Mouse (Mus musculus) gastrocnemius, postnatal 36 days (tissue): ENCODE data around the gene Wfdc1. TPM values are rescaled to one million over a fixed set of nuclear protein-coding genes. Genes with fewer than 3 reads are reported as not detected.

Source experiments
- DNase-seq, 2 experiments: peaks; one replicate each; pipeline ENCODE4 v3.0.0; 2022
- intact Hi-C: fragments of 180-260 bp; cut with DNase I; formaldehyde crosslinking; loops from one replicate; pipeline ENCODE4 v1.15.1; 2025
- total RNA-seq, 2 experiments: library from RNA; stranded (reverse); gene quantifications; 2 replicates each; pipeline ENCODE4 v1.2.3; 2021

Wfdc1 gene
- total RNA-seq, 2 experiments from 2014 or later = 103 to 105 TPM

DNA sequence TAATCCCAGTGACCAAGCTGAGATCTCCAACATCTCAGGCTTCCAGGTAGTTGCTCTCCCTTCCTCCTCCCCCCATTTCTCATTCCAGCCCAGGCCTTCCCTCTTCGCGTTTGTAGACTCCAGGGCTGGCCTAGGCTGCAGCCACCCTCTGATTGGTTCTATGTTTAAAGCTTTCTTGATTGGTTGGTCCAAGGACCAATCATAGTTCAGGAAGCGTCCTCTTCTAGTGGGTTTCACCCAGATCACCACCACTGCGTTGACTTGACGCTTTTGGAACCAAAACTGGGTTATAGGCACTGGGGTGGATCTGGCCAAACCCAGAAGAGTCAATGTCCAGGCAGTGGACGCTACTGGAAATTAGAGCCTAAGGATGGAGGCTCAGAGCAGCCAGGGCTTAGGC, 56.2 kb downstream of the Wfdc1 start:
- intact Hi-C loops = no loop called here
- DNase-seq = no peak

DNA sequence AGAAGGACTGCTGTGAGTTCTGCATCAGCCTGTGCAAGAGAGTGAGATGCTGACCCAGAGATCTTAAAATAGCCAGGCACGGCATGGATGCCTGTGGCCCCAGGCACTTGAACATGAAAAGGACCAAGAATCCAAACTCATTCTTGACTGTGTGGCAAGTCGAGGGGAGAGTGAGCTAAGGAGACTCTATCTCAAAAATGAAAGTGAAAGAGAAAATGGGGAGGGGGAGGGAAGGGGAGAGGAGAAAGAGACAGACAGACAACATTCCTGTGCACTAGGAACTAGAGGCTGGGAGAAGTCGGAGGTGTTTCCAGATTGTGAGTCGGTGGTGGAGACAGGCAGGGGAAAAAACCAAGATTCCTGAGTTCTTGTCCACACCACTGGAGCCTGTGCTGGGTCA, 57.5 kb downstream of the Wfdc1 start:
- DNase-seq = no peak
- intact Hi-C loops = no loop called here

DNA sequence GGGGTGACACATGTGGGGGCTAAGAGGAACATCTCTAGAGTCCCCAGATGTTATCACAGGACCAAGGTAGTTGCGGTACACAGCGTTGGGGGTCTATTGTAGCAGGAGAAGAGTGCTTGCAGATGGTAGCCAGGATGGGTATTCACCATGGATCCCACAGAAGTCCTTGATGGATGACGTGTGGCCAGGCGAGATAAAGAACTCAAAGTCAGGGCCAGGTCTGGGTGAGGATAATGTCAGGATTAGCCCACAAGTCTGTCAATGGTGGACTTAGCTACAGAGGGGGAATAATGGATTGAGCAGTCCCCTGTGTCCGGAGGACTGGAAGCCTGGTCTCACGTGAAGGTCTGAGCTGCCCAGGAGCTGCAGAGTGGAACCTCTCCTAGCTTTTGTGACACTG, 58.4 kb downstream of the Wfdc1 start:
- intact Hi-C loops = no loop called here
- DNase-seq = no peak

DNA sequence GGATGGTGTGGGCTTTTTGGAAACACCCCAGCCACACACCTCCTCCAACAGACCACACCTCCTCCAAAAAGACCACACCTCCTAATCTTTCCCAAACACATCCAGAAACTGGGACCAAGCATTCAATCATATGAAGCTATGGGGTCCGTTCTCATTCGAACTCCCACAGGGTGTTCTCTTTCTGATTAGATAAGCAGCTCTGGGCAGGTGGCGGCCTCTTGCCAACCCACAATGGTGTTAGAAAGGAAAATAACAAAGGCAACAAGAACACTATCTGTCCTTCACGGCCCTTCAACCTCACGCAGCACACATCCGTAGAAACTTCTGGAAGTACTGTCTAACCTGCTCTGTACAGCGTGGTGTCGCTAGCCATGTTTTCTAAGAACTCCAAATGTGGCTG, 60.9 kb downstream of the Wfdc1 start:
- no peak for DNase-seq
- intact Hi-C loops = no loop called here

DNA sequence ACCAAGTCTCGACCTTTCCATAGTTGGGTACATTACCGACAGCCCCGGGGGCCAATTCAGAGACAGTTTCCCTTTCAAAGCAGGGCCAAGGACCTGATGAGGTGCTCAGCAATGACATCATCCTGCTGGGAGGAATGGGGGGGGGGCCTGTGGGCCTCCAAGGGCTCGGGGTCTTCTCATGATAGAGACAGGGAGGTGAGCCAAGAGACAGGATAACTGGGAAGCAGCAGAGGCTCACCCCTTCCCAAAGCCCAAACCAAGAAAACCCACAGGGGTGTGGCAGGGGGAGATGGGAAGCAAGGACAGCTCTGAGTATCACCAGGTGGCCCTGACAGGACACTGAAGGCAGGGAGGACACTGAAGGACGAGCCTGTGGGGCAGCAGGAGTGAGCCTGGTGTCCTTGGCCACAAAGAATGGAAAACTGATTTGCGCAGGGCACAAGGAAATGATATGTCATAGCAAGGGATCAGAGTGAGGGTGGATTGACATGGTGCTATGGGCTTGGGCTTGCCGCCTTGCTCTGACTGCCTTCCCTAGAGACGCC, 62.3 kb downstream of the Wfdc1 start:
- no peak for DNase-seq
- intact Hi-C loops = no loop called here

DNA sequence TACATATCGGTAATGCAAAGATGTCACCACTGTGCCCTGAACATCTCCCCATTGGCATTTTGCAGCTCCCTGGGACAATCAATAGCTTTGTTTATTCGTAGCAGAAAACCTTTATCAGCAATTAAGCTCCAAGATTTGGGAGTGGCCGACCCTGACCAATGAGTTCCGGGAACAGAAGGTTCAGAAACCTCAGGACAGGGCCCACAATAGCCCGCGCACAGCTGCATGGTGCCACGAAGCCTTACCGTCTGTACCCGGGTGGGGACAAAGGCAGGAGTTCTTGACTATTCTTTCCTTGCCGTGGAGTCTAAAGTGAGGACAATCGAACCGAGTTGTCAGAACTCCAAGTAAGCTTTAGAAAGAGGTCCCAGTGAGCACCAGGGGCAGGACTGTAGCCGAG, 65.9 kb downstream of the Wfdc1 start:
- intact Hi-C loops = no loop called here
- no peak for DNase-seq

DNA sequence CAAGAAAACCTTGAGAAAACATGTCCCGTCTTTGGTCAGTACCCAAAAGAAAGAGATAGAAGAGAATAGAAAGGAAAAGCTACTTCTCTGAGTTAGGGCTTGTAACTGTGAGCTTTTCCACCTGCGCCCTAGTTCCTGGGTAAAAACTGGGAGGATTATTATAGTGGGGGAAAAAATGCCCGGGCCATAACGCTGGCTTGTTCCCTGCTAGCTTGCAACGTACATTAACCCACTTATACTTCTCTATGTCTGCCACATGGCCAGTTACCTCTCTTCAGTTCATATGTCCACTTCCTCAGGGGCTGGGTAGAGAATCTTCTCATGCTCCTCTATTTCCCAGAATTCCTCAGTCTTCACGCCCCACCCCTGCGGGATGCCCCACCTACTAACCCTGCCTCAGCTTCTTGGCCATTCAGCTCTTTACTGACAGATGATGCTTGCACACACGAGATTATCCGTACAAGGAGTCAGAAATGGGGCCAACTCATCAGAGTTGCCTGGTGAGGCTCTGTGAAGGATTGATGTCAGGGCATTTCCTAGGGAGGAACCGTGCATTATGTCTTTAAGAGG, 70.3 kb downstream of the Wfdc1 start:
- no peak for DNase-seq
- intact Hi-C loops = no loop called here

DNA sequence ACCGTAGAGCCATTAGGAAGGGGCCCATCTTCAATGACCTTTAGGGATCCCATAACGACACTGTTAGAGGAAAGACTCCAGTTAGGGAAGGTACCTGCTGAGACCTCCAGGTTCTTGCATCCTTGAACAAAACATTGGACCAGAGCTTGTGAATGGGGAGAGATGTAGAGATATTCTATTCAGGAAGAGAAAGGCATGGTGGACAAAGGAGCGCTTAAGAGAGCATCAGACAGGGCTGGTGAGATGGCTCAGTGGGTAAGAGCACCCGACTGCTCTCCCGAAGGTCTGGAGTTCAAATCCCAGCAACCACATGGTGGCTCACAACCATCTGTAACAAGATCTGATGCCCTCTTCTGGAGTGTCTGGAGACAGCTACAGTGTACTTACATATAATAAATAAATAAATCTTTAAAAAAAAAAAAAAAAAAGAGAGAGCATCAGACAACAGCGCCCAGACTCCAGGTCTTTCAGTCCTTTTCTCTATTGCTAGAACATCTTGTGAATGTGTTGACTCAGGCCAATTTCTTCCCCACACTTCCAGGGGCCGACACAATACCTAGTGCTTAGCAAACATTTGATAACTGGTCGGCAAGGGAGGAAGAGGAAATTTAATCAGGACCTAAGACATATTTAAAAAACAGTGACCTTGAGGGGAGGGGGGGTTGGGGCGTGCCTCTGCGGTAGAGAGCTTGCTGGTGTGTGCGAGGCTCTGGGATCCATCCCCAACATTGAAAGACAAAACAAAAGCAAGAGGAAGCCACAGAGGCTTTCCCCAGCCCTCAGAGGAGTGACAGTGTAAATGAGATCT, 71.1 kb downstream of the Wfdc1 start:
- intact Hi-C loops = no loop called here
- no peak for DNase-seq

Other genes starting within 250 kb of the Wfdc1 start
- gene Osgin1, start 232.2 kb upstream of the Wfdc1 start, total RNA-seq = 10 to 100 TPM; 15.1 to 17.3 TPM
- under 1 TPM in 1 of 2 experiments, not detected in 1; 0.52 TPM for gene Necab2, start 219.6 kb upstream of the Wfdc1 start, total RNA-seq
- gene Slc38a8, start 164.7 kb upstream of the Wfdc1 start, total RNA-seq = not detected
- 10 to 100 TPM; 24.0 to 29.0 TPM for gene Mbtps1, start 107.6 kb upstream of the Wfdc1 start, total RNA-seq
- gene Hsdl1, start 91.2 kb upstream of the Wfdc1 start, total RNA-seq = 10 to 100 TPM; 14.0 to 14.9 TPM
- not detected for gene Dnaaf1, start 91.1 kb upstream of the Wfdc1 start, total RNA-seq
- 1 to 10 TPM; 4.0 to 4.8 TPM for gene Taf1c, start 61.1 kb upstream of the Wfdc1 start, total RNA-seq
- gene Adad2, start 53.6 kb upstream of the Wfdc1 start, total RNA-seq = under 1 TPM; 0.17 to 0.20 TPM
- 10 to 100 TPM; 12.6 to 26.2 TPM for gene Kcng4, start 30.7 kb upstream of the Wfdc1 start, total RNA-seq
- gene Atp2c2, start 33.6 kb downstream of the Wfdc1 start, total RNA-seq = under 1 TPM; 0.13 to 0.32 TPM
- 1 to 10 TPM; 3.7 to 4.9 TPM for gene Tldc1, start 112.1 kb downstream of the Wfdc1 start, total RNA-seq
- gene Cotl1, start 174.2 kb downstream of the Wfdc1 start, total RNA-seq = 1 to 10 TPM; 4.8 to 6.6 TPM
- gene Klhl36, start 195.9 kb downstream of the Wfdc1 start, total RNA-seq = 1 to 10 TPM; 1.0 to 1.4 TPM
- 10 to 100 TPM; 51.0 to 57.1 TPM for gene Usp10, start 244.0 kb downstream of the Wfdc1 start, total RNA-seq
- 1 to 10 TPM; 6.8 to 7.8 TPM for gene Gm20388, start 244.5 kb downstream of the Wfdc1 start, total RNA-seq